Mouse (Mus musculus): Measurements from ENCODE around the gene Gm28827. TPM values are rescaled to one million over a fixed set of nuclear protein-coding genes. Genes with fewer than 3 reads are reported as not detected.
"Not testable (repeated sequence)": the region's sequence is repeated elsewhere in the genome, so short reads cannot be mapped to it uniquely, and the experiment has no call there.

Gm28827 gene
- not detected in 2 replicates for polyA plus RNA-seq (2012; rRNA removed)

- not testable (repeated sequence) for DNase-seq (ENCODE audit: extremely low spot score in 1 of 2, low spot score in 1 of 2)
Measured at GRCm38 (mm10) chrY:83030647-83031046, at the start of gene Gm28827. Gene Gm28827, plus strand, starts transcription at chrY:83030947.
